Comparison of ENCODE assay signal across 18 mouse cellular contexts in the genomic region with DNA sequence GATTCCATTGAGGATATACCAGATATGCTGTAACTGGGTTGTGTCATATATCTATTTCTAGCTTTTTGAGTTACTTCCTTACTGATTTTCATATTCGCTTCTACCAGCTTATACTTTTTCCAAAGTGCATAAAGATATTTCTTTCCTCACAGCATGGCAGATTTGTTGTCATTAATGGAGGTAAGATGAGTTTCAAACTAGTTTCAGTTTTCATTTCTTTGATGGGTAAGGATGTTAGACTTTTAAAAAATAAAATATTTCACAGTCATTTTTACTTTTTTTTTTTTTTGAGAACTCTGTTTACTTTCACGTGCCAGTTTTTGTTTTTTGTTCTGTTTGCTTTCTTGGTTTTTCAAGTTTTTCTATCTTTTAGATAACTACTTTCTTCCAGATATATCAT.
"Had no signal": no experiment of that assay in that cellular context is flagged by ENCODE, and none has a peak within 500 bp of the region (broad histone marks: within the 10 kb centered on the region; RNA-seq: fewer than 3 reads in every experiment).

No protein-coding gene starts in this region.

- ATAC-seq: midbrain, embryonic 13.5 days; midbrain, embryonic 15.5 days had no signal

- H3K4me3 ChIP-seq: midbrain, embryonic 10.5 days; midbrain, embryonic 13.5 days; midbrain, embryonic 15.5 days; myocyte; neural tube, embryonic 13.5 days; neural tube, embryonic 15.5 days; stomach, embryonic 15.5 days had no signal

- H3K4me1 ChIP-seq: midbrain, embryonic 10.5 days; midbrain, embryonic 13.5 days; midbrain, embryonic 15.5 days; neural tube, embryonic 13.5 days; neural tube, embryonic 15.5 days; stomach, embryonic 15.5 days had no signal

- DNase-seq: lung, adult 18-20 months; lung, embryonic 14.5 days; lung, postnatal 10 days; lung, postnatal 4 days; retina, postnatal 1 day; right cerebral cortex, adult 18-20 months; right cerebral cortex, postnatal 25 days; thymus, adult 2 months; thymus, postnatal 25 days; thymus, postnatal 4 days had no signal

- H3K27ac ChIP-seq: midbrain, embryonic 10.5 days; midbrain, embryonic 13.5 days; midbrain, embryonic 15.5 days; neural tube, embryonic 13.5 days; neural tube, embryonic 15.5 days; stomach, embryonic 15.5 days; stomach, postnatal 0 days had no signal

- H3K4me2 ChIP-seq: lung, embryonic 14.5 days; midbrain, embryonic 13.5 days; midbrain, embryonic 15.5 days; neural tube, embryonic 13.5 days; neural tube, embryonic 15.5 days; stomach, embryonic 15.5 days had no signal

- H3K27me3 ChIP-seq: midbrain, embryonic 13.5 days; midbrain, embryonic 15.5 days; neural tube, embryonic 13.5 days; neural tube, embryonic 15.5 days; stomach, embryonic 15.5 days had no signal

- H3K9me3 ChIP-seq: midbrain, embryonic 10.5 days; midbrain, embryonic 13.5 days; midbrain, embryonic 15.5 days; neural tube, embryonic 13.5 days; neural tube, embryonic 15.5 days; stomach, embryonic 15.5 days had no signal

- H3K9ac ChIP-seq: lung, embryonic 14.5 days; midbrain, embryonic 13.5 days; midbrain, embryonic 15.5 days; neural tube, embryonic 13.5 days; neural tube, embryonic 15.5 days; stomach, embryonic 15.5 days had no signal
